Mouse (Mus musculus) kidney, postnatal 4 days (tissue): ENCODE data around the gene Tmed2.
"Not testable (repeated sequence)": the region's sequence is repeated elsewhere in the genome, so short reads cannot be mapped to it uniquely, and the experiment has no call there.

Experiments
- DNase-seq, 2 experiments: peaks; one replicate each; pipeline ENCODE4 v3.0.0; 2021; ENCODE audit warnings: mixed read lengths in 2 of 2

The Tmed2 gene

GRCm38 (mm10) chr5:124528791-124529190 is 11.7 kb upstream of the Tmed2 start:
- peak; percentile 43 to 58 for DNase-seq

- DNase-seq = peak; percentile 58 to 68
Measured at GRCm38 (mm10) chr5:124529191-124529651, 11.3 kb upstream of the Tmed2 start.

GRCm38 (mm10) chr5:124529697-124530096 is 10.8 kb upstream of the Tmed2 start:
- DNase-seq = peak; percentile 20 to 27

GRCm38 (mm10) chr5:124530655-124531582 is 9.6 kb upstream of the Tmed2 start, which contains the start of gene Rilpl1:
Rilpl1 (minus strand) TSS chr5:124531391.
- peak; percentile 90 to 94 for DNase-seq

- DNase-seq = no peak
Measured at GRCm38 (mm10) chr5:124531583-124531930, 8.9 kb upstream of the Tmed2 start.

GRCm38 (mm10) chr5:124532451-124532850 is 8.0 kb upstream of the Tmed2 start:
- DNase-seq = peak; percentile 39 to 63

GRCm38 (mm10) chr5:124535016-124535415 is 5.5 kb upstream of the Tmed2 start:
- no peak for DNase-seq

- DNase-seq = peak; percentile 71 to 81
Measured at GRCm38 (mm10) chr5:124536776-124537175, 3.7 kb upstream of the Tmed2 start.

- DNase-seq = peak; percentile 45 to 55
Measured at GRCm38 (mm10) chr5:124538813-124539792, 1.4 kb upstream of the Tmed2 start.

- DNase-seq = no peak
Measured at GRCm38 (mm10) chr5:124539905-124540304, 590 bp upstream of the Tmed2 start.

GRCm38 (mm10) chr5:124540905-124541601 is 558 bp downstream of the Tmed2 start:
- DNase-seq = peak; percentile 81 to 90

GRCm38 (mm10) chr5:124541602-124541973 is 1.1 kb downstream of the Tmed2 start:
- DNase-seq = no peak

GRCm38 (mm10) chr5:124550737-124551136 is 10.2 kb downstream of the Tmed2 start:
- DNase-seq = not testable (repeated sequence)

GRCm38 (mm10) chr5:124551349-124552093 is 11.0 kb downstream of the Tmed2 start:
- not testable (repeated sequence) for DNase-seq

- no peak for DNase-seq
Measured at GRCm38 (mm10) chr5:124552094-124552472, 11.6 kb downstream of the Tmed2 start.

GRCm38 (mm10) chr5:124552558-124553307 is 12.2 kb downstream of the Tmed2 start, which contains the start of gene Ddx55:
Ddx55 (plus strand) TSS chr5:124552864.
- peak; percentile 92 to 94 for DNase-seq

- DNase-seq = no peak
Measured at GRCm38 (mm10) chr5:124553607-124554006, 13.1 kb downstream of the Tmed2 start.

- DNase-seq = peak; percentile 49 to 67
Measured at GRCm38 (mm10) chr5:124555145-124555544, 14.7 kb downstream of the Tmed2 start.

GRCm38 (mm10) chr5:124571068-124571467 is 30.6 kb downstream of the Tmed2 start:
- no peak for DNase-seq

- DNase-seq = no peak
Measured at GRCm38 (mm10) chr5:124575467-124575866, 35.0 kb downstream of the Tmed2 start.
